Mouse (Mus musculus) cerebellum, adult 11-12 months (tissue): Measurements from ENCODE around the gene Kptn.

Experiments used
- DNase-seq: peaks from one replicate; pipeline ENCODE4 v3.0.0; 2022

Kptn gene

DNA sequence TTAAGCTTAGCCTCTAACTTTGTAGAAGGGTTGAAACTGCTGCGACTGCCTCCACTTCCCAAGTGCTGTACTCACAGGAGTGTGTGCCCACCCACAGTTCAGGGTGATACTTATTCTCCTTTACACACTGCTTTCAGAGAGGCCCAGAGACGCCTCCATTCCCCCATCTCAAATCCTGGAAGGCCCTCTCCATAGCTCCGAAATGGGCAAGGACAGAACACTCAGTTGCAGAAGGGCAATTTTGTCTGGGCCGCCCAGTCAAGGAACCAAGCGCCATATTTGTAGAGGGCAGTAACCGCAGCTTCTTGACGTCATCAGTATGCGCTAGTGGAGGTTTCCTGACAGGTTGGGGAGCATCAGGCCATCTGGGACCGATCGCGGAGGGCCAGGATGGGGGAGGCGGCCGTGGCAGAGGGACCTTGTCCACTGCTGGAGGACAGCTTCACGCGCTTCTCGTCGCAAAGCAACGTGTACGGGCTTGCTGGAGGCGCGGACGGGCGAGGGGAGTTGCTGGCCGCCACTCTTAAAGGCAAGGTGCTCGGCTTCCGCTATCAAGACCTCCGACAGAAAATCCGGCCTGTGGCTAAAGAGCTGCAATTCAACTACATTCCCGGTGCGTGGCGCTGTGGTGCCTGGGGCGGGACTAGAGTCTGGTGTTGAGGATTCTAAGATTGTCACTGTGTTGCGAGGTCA is at the start of gene Kptn:
Kptn (plus strand) TSS at position 327 of the 693 bp plus-strand sequence.
- peak; percentile 93 for DNase-seq

DNA sequence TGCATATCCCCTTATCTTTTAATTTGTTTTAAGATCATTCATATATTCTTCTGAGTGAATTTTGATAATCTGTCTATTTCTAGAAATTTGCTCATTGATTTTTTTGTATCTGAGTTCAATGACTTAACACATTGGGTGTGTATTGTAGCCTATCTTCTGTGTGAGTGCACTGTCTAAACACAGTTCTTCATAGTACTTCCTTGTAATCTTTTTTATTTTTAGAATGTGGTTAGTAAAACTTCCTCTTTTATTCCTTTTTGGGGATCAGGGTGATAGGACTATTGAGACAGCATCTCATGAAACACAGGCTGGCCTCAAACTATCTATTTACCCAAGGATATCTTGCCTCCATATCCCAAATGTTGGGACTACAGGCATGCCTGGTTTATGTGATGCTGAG is 48.8 kb upstream of the Kptn start:
- no peak for DNase-seq

DNA sequence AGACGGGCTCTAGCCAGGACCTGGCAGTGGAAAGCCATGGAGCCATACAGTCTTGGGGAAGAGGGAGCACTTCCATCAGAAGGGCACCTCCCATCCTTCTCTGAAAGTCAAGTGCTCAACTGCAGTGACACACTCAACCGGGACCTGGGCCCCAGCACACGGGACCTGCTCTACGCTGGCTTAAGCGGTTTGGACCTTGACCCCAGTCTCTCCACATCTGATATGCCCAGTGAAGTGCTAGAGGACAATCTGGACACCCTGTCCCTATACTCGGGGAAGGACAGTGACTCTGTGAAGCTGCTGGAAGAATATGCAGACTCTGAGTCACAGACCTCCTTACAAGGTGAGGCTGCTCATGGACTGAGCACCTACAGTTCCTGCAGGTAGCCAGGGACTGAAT is 47.8 kb upstream of the Kptn start:
- DNase-seq: no peak

DNA sequence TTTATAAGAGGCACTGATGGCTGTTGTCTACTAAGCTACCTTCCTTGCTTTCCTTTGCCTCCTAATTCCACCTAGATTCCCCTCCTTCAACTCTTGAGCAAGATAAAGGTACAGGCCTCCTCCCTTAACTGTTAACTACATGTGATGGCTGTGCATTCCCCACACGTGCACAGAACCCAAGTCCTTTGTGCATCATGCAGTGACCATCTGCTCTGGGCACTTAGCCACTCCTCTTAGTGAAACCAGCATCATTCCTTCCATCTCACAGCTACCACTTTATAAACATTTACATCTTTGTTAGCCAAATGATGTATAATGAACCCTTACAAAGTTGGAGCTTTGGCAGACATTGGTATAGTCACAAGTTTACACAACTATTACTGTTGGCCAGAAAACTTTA is 39.7 kb upstream of the Kptn start:
- DNase-seq: no peak

DNA sequence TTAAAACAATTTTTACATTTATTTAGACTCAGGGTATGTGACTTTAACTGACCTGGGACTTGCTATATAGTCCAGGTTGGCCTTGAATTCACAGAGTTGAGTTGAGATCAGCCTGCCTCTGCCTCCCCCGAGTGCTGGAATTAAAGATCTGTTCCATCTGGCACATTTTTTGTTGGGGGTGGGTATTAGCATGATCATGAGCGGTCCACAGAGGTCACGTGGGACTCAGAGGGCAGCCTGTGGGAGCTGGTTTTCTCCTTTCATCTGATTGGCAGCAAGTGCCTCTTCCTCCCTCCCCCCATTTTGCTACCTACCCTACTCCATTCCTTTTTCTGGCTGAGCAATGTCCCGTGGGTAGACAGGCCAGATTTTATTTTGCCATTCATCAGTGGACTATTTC is 39.1 kb upstream of the Kptn start:
- DNase-seq: no peak

DNA sequence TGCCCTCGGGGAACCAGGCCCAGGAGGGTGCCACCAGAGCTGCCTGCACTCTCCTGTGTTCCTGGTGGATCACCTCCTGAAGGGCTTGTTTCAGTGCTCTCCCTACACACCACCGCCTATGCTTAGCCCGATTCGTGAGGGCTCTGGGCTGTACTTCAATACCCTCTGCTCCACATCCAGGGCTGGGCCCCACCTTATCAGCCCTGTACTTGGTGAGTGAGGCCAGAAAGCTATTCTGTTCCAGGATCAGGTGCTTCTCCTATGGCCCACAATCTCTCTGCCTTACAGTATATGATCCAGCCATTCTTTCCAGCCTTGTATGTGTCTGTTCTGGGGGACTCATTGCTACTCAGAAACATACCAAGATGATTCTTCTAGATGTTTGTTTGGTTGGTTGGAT is 36.3 kb upstream of the Kptn start:
- DNase-seq: no peak

DNA sequence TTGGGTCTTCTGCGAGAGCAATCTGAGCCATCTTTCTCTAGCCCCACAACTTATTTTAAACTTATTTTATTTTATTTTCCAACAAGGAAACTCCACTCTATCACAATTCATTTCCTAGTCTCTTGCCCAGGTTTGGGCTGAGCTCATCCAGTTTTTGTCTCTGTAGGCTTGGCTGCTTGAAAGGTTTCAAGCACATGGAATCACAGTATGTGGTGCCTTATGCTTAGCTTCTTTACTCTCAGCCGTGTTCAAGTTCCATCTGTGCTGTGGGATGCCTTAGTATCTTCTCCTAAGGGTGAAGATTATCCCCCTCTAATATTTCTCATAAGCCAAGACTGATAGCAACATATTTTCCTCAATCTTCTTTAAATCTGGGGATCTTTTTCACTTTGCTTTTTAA is 32.1 kb upstream of the Kptn start:
- peak; percentile 55 for DNase-seq

DNA sequence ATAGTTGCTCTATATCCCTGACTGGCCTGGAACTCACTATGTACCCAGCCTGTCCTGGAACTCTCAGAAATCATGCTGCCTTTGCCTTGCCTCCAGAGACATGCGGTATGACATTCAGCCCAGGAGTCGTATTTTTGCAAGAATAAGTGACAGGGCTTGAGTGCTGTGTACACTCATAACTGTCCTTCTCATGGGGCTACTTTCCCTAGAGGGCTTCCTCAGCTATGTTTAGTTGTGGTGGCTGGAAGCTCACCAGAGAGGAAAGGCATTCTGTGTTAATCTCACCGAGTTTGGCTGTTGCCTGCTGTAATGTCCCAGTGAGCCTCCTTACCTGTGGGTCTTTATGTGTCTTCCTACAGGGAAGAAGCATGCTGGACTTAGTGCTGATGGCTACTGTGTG is 25.1 kb upstream of the Kptn start:
- no peak for DNase-seq

DNA sequence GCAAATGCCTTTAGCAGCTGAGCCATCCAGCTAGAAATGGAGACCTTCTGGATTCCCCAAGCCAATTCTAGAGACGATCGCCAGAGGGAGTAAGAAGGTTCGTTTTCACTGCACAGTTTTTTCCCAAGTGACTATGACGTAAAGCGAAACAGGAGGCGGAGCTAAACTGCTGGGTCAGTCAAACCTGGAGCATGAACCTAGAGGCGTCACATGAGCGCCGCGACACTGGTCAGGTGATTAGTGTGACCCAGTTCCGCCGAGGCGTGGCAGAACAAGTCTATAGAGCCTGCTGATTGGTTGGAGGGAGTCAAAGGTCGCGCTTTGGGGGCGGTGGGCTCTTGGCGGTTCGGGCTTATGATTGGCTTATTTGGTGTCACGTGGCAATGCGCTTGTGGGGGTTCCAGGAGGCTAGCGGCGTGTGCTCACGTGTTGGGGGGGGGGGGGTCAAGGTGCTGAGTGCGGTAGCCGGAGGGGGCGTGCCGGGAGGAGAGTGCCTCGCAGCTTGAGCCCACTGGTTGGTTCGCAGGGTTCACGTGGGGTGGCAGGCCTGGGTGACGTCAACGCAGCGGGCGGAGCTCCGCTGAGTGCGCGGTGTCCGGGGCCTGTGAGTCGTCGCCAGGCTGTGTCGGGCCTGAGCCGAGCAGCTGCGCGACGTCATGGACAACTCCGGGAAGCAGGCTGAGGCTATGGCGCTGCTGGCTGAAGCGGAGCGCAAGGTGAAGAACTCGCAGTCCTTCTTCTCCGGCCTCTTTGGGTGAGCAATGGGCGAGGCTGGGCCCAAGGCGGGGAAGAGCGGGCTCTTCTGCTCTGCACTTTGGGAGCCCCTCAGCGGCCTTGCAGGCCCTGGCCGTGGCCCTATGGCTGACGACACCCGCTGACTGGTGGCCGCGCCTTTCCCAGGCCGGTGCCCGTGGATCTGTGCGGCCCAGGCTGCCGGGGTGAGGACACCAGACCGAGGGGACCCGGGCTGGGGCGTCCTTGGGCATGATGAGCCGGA is 21.4 kb upstream of the Kptn start, which contains the start of gene Napa:
Napa (plus strand) TSS at position 438 of the 997 bp plus-strand sequence.
- DNase-seq: peak; percentile 100

DNA sequence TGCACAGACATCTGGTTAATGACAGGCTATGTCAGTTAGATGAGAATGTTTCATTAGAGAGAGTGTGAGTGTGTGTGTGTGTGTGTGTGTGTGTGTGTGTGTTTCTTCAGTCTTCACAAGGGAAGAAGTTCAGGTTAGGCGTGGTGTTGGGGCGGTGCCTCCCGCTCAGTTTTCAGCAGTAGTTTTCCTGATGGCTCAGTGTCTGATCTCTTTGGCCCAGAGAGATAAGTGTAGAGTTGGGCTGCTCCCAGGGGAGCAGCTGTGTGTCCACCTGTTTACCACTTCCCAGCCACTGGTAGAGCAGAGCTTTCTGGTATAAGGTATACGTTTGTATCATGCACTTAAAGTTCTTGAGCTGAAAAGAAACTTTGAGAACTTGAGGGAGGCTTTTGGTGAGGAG is 19.8 kb upstream of the Kptn start:
- no peak for DNase-seq

DNA sequence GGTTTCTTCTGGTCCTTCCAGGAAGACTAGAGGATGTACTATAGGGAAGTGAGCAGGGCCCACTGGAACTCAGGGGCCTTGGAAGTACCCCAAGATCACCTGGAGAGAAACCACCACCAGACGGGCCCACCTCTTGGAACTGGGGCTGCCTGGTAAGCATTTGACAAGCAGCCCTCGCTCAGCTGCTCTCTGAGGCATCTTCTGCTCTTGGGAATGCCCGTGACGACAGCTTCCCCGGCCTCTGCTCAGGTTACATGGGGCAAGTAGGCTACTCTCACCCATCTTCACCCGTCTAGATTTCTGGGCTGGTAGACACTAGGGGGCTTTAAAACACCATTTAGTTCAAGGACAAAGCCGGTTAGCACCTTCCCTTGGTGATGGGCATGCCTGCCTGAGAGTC is 18.6 kb upstream of the Kptn start:
- DNase-seq: no peak

DNA sequence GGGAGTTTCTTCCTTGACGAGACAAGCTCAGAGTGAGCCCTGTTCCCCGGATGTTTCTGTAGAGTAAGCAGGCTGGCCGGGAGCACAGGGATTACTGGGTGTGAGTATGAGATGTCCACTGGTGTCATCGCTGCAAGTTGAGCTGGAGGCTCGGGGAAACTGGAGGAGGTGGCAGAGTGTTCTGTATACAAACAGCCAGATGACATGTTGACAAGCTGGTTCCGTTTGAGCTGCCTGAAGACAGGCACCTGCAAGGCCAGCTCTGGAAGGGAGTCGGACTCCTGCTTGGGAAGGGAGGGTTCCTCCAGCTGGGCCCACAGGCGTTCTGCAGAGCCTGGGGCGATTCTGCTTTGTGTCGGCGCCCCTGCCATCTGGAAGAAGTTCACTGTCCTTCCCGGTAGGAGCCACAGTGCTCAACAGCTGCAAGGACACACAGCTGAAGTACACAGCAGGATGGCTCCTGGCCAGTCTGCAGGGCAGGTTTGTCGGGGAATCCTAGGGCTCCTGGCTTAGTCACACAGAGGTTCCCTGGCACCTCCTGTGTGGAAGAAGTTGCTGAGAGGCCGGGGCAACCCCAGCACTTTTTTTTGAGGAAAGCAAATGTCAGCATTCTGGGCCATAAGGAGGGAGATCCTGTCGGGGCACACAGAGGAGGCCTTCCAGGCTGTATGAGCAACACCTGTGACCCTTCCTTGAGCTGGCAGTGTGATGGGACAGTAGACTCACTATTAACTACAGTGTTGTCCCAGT is 17.8 kb upstream of the Kptn start:
- peak; percentile 54 for DNase-seq

DNA sequence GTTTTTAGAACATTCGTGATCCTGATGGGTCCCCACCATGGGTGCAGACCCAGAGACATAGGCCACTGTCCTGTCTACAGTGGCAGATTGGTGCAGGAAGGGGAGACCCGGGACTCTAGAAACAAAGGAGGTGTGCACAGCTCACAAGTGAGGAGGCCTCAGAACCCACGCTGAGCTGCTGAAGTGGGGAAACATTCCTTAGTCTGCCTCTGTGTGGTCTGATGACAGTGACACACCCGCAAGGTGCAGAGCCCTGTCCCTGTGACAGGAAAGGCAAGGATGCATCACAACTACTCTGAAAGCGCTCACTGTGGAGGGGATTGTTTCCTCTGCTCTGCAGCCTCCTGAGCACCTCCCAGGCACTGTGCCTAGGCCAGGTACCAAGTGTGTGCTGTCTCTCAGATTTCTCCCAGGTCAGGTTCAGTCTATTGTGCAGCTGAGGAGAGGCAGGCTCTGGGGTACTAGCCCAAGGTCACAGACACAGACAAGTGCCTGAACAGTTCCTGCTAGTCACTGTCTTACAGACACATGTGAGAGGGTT is 16.9 kb upstream of the Kptn start:
- DNase-seq: no peak

DNA sequence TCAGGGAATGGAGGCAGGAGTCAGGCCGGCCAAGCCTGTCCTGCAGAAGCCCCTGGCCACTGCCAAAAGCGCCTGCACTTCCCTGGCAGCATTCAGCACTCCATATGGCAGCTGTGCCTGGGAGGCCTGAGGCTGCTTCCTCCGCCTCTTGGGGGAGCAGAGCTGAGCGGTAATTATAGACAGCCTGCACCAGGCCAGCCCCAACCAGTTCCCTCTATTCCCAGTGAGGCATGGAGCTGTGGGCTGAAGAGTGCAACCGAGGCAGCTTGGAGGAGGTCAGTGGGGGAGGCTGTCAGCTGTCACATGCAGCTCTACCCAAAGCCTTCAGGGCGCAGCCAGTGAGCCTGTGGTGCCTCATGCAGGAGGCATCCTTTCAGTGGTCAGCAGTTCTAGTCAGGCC is 15.9 kb upstream of the Kptn start:
- DNase-seq: peak; percentile 97

DNA sequence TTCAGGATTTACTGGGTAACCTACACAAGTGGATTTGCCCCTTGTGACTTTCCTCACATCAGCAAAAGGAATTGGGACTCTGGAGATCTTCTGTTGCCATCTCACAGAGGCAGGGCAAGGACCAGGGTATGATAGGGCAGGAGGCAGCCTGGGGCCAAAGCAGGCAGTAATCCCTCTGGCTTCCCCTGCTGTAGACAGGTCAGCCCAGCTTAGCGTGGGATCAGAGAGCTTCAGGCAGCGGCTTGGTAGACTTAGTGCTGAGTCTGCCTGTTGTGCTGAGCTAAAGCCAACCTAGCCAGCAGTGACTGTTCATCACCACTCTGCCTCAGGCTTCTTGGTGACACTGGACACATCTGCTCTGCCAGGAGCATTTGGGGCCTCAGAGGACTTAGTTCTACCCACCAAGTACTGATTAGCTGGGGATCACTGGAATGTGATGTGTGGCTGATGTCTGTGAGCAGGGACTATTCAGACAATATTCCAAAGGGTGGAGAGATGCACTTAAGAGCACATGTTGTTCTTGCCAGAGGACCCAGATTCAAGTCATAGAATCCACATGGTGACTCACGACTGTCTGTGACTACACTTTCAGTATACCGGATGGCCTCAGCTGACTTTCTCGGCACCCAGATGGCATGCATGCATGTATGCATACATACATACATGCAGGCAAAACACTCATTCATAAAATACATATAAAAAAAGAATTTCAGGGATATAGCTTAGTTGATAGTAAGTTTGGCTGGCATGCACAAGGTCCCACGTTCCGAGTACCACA is 14.9 kb upstream of the Kptn start:
- peak; percentile 35 for DNase-seq

DNA sequence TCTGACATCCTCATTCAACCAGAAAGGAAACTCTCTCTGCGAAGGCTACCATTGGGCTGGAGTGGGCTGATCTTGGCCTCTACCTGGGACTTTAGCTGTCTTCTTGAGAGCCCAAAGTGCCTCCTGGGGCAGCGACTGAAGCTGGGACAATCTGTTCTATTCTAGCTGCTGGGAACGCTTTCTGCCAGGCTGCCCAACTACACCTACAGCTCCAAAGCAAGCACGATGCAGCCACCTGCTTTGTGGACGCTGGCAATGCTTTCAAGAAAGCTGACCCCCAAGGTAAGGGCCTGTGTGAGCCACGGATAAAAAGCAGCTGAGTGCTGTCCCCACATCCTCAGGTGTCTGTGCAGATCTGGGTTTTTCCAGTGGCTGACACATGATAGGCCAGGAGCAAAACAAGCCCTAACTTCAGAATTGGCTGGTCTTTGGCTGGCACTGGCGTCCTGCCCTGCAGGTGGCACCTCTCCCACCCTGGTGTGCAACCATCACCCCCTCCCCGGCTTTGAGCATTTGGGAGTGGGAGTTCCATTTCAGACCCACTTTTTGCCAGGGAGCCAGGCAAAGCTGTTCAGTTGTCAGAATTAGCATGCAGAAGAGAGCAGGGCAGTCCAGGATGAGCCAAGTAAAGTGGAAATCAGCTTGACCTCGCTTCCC is 10.7 kb upstream of the Kptn start:
- peak; percentile 57 for DNase-seq

DNA sequence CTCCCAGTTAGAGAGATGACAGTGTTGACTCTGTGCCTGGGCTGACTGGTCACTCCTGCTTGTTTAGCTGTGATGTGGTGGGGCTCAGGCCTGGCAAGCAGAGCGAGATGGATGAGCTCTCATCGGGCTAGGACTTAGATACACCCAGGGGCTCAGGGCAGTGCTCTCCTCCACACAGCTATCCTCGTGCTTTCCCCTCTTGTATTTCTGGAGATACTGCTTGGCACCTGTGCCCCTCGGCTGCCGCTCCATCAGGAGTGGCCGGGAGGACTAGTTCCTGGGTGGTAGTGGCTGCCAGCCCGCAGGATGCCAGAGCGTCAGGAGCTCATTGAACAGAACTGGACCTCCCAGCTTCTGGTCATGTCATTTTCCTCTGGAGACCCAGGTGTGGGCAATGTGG is 9.5 kb upstream of the Kptn start:
- DNase-seq: peak; percentile 50

DNA sequence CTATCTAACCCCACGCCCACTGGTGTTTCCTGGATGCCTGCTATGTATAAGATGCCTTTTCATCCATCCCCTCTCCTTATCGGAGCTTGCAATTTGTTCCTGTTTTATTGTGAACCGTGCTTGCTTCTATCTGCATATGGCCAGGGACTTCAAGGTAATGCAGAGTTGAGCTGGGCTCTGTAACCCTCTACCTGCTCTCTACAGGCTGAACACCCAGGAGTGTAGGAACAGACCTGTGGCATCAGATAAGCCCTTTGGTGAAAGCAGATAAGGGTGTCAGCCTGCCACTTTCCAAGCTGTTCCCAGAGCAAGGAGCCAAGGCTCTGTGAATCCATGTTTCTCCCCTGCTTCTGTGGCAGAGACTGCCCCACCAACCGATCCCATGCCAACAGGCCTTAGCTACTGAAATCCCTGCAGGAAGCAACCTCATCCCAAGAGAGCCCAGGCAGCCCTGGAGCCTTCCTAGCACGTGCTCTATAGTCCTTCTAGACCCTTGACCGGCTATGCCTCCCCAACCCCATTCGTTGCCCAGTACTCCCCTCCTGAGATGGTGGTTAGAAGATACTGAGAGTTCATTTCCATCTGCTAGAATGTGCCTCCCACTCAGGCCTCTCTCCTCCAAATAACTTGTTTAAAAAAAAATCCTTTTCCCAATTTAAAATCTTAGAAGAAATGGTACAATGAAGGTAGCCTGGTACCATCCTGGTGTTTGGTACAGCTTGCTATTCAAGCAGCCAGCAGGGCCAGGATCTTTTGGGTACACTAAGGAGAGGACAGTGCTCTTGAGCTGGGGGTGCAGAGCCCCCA is 8.2 kb upstream of the Kptn start:
- peak; percentile 36 for DNase-seq

DNA sequence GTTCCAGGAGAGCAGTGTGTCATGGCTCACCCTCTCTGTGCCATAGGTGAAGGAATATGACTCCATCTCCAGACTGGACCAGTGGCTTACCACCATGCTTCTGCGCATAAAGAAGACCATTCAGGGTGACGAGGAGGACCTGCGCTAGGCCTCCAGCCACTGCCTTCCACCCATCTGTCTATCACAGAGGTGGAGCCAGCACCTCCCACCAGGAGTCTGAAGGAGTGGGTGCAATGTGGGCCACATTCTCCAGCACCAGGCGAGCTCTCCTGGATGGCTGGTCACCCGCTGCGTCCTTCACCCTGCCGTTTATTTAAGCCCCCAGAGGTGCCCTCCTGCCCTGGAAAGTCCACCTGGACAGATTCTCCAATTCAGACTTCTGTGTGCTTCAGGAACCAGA is 3.3 kb upstream of the Kptn start:
- DNase-seq: peak; percentile 44

DNA sequence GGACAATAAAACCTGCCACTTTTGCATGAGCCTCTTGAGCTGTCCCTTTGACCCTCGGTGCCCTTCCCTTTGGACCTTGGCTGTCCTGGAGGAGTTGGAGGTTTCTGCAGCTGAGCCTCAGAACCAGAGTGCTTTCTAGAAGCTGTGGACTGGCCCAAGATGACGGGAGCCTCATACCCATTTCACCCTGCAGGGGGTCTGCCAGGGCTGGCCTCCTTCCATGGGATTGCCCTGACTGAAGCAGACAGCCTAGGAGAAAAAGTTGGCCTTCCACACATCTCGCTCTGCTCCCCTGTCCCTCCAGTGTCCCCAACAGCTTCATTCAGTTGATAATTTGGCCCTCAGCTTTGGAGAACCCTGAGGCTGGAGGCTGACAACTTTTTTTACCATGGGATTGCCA is 2.6 kb upstream of the Kptn start:
- peak; percentile 69 for DNase-seq

DNA sequence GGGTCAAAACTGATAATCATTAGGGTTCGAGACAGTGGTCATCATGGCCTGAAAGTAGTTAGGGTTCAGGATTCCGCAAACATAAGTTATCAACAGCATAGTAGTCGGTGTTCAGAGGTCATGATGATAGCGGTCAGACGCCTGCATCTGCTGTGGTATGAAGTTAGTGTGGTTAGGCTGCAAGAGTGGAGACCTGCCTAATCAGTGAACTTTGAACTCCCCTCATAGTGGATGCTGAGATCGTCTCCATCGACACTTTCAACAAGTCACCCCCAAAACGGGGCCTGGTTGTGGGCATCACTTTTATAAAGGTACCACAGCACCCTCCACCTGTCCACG is 536 bp downstream of the Kptn start:
- no peak for DNase-seq
